Mouse (Mus musculus) CH12F3 (cell line): Measurements from ENCODE around the gene Plcb4.

Experiments
- in situ Hi-C: fragments of 300-500 bp; cut with MboI; formaldehyde crosslinking; loops from 2 replicates; pipeline ENCODE4 v1.14.3; 2020; ENCODE audit warnings: low sequenced_read_pairs

The Plcb4 gene

DNA sequence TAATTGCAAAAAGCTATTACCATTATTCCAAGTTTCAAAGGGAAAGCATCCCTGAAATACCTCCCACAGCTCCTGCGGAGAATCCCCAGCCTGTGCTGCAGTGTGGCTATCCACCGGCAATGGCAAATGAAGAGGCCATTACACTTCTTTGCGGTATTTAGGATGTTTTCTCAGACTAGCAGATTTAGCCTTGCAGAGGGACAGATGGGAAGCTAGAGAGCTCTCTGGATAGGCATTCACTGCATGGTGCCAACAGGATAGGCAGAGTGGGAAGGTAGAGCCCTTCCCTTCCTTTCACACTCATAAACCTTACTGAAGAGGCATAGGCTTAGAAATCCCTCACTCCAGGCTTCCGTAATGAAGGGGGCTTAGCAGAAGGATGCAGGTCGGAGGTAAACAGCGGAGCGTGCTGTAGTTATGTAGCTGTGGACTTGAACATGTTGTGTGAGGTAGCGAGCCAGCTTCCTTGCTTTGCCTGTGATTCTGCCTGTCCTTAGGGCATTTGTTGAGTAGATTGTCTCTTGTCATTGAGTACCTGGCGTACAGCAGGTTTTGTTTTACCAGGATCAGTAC is 144.2 kb downstream of the Plcb4 start:
- in situ Hi-C loops = no loop called here

DNA sequence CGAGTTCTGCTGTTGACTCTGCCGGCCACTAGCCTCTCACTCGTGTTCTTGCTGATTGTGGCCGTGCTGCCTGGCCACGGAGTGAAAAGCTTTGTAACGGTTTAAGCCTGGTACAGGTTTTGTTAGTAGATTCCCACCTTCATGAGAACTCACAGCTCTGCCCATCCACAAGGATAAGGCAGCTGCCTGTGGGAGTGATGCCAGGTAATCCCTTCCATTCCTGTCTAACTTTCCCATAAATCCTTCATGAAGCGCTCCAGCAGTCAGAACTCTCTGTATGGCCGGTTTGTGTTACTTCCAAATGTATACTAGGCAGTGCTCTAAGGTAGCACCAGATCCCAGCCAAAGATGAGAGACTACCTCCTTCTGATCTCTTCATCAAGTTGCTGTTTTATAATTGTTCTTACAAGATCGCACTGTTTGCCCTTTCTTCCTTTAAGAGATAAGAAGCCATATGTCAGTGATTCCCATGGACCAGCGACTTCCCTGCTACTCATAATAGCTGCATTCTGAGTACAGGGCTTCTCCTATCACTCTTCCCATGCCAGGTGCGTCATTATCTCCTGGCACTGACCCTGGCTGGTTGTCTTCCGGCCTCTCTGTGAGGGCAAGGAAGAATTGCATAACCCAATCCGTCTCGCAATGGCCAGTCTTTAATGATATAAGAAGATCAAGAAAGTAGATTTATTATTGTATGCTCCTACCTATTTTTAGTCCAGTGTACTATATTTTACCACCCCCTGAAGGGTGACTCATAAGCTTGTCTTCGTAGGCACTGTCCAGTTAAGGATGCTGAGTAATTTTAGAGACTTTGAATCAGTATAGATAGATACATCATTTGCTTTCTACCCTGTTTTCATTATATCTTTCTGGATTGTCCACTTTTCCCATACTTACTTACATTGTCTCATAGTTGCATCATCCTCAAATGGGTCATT is 147.2 kb downstream of the Plcb4 start:
- in situ Hi-C loops = no loop called here

DNA sequence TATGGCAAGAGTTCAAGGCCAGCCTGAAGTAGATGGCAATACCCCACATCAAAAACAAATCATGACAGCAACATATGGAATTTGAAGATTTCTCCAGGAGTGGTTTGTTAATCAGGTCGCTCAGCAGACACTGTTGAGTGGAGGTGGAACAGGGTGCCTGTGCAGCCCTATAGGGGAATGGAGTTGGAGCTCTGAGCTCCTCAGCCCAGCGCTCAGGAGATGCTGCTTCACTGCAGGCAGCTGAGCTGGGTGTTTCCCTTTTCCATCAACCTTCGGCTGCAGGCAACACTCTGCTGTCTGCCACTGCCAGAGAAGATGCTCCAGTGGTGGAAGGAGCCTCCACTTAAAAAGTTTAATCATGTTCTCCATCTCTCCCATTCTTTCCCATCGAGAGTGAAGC is 149.5 kb downstream of the Plcb4 start:
- in situ Hi-C loops = no loop called here

DNA sequence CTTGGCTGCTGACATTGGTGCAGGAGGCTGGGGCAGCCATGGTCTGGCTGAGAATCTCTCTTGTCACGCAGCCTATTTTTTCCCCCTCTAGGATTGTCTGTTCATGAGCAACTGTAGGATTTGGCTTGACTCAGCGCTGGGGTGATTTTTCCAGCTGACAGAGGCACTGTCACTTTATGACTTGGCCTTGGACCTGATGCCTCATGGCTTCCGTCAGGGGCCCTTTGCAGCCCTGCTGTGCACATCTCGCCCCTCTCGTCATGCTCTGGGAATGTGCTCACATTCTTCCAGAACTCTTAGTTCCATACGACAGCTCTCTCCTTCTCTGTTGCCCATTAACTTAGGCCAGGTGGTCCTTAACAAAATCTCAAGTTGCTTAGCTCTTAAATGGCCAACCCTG is 152.0 kb downstream of the Plcb4 start:
- in situ Hi-C loops = no loop called here

DNA sequence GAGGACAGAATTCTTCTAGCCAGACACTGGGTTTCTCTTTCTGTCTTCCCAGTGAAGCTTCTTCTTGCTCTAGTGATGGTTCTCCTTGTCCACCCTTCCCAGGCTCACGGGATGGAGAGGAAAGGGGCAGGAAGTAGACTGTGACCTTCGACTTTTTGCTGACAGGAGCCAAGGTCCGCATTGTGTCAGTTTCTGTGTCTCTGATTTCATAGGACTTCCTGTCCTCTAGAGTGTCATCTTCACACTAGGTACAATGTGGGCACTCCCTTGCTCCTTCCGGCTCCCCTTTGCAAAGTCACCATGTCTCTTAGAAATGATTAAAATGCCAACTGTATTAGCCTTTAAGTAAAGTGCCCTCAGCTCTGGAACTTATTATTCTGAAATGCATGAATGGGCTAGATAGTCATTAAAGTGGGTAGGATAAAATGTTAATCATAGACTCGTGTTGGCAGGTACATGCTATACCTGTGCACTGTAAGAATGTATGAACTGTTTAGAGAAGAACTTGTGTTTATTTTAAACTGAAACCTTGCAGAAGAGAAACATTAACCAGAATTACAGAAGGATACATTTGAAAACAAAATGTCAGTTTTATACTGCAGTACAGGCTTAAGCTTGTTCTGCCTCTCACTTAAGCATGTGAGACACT is 152.8 kb downstream of the Plcb4 start:
- in situ Hi-C loops = no loop called here

DNA sequence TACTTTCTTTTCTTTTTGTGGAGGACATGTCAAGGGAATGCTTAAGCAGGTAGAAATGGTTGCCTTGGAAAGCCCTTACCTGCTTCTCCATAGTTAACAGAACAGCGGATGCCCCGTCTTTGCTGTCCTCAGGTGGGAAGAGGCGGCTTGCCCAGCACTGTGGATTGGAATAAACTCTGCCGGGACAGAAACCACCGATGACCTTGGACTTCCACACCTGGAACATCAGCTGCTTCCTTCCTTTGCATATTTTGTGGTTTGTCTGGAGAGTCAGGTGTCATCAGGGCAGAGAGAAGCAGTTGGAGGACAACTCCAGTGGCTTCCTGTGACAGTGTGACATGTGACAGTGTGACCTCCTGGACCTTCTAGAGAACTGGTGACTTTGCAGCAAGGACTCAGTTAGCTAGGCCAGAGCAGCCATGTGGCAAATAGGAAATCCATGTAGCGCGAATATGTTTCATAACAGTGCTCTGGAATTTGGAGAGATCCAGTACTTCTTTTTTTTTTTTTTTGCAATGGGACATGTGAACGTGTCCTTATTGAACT is 154.0 kb downstream of the Plcb4 start:
- in situ Hi-C loops = no loop called here

- in situ Hi-C loops = no loop called here
Measured at GRCm38 (mm10) chr2:135820691-135821090, 161.9 kb downstream of the Plcb4 start.

GRCm38 (mm10) chr2:135823690-135824089 is 164.9 kb downstream of the Plcb4 start:
- in situ Hi-C loops = no loop called here

DNA sequence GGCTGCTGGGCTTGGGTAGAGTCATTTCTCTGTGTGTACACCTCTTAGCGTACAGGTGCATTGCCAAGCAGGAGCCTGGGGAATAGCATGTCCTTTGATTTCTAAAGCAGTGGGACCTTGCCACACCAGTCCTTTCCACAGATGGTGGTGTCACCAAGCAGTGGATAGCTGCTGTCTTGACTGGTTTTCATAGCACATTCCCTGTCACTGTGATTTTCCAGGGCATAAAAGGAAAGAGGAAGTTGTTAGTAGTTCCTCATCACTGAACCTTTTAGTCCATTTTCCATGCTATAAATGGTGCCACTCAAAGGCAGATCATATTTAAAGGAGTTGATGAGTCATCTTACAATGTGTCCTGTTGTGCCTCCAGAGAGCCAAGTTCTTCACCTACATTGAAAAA is 165.9 kb downstream of the Plcb4 start:
- in situ Hi-C loops = no loop called here

DNA sequence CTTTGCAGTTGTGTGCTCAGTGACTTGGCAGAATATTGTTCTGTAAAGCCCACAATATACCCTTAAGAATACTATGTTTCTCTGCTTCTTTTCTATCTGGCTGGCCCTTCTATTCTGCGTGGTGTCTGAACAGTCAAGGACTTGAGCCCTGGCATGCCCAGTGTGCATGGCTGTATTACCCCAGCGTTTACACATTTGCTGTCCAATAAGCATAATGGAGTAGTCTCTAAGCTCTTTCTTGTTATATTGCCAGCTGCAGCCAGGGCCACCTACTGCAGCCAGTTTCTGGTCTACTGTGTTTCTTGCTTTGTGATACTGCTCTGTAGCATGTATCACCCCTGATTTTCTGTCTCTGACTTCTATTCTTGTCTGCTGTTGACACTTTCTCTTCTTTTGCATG is 166.8 kb downstream of the Plcb4 start:
- in situ Hi-C loops = no loop called here

DNA sequence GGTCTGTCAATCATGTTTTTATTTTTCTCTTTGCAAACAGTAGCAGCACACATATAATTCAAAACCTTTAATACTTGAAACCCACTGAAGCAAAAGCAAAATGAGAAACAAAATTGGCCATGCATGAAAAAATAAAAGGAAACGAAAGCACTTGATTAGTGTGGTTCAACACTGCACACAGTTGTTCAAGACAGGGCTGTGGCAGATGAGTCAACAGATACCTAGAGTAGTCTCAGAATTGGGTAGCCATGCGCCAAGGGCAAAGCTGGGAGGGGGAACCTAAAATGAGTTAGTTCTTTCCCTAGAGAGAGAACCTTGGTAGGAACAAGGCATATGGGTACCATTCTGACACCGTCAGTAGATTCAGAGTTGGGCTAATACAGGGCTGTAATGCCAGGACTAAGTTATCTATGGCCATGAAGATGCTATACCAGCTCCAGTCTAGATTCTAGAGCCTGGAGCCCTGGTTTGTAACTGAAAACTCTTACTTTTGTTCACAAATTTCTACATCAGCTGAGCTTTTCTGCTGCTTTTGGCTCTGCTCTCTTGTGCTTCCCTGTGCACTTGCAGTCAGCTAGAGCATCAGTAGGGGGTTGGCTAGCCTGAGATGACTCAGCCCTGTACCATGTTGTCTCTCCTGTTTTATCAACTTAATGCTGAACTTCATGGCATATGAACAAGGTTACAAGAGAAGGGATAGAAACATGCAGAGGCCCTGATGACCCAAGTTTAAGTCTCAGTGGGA is 168.0 kb downstream of the Plcb4 start:
- in situ Hi-C loops = no loop called here

- in situ Hi-C loops = no loop called here
Measured at GRCm38 (mm10) chr2:135828446-135828845, 169.6 kb downstream of the Plcb4 start.

- in situ Hi-C loops = no loop called here
Measured at GRCm38 (mm10) chr2:135833743-135834142, 174.9 kb downstream of the Plcb4 start.

DNA sequence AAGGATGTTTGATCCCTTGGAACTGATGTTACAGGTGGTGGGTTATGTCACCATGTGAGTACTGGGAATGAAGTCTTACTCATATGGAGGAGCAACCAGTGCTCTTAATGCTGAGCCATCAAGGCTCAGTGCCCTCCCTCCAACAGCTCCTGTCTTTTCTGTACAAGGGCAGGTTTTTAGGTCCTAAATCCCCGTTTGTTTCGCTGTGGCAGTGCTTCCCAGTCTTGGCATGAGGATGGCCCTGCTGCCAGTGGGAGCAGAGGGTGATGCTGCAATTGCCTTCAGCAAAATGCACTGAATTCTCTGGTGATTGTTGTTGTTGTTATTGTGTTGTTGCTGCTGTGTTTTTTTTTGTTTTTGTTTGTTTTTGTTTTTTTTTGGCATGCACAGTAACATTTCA is 175.6 kb downstream of the Plcb4 start:
- in situ Hi-C loops = no loop called here

GRCm38 (mm10) chr2:135835911-135836310 is 177.1 kb downstream of the Plcb4 start:
- in situ Hi-C loops = no loop called here

- in situ Hi-C loops = no loop called here
Measured at GRCm38 (mm10) chr2:135836426-135836825, 177.6 kb downstream of the Plcb4 start.

DNA sequence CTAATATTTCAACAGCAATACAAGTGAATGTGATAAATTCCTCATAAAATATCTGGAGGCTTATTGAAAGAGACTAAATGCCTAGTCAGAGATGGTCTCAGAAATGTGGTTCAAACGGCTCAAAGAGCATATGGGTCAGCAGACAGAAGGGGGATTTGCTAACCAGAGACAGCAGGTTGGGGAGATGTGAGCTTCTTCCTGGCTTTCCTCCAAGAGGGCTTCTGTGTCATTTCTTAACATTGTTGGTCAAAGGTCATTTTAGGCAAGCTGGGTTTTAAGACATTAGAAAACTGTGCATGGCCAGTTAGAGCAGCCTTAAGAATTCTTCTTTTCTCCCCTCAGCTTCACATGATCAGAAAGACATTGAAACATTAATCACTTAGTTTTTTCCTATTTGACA is 178.9 kb downstream of the Plcb4 start:
- in situ Hi-C loops = no loop called here

- in situ Hi-C loops = no loop called here
Measured at GRCm38 (mm10) chr2:135838135-135838534, 179.3 kb downstream of the Plcb4 start.

DNA sequence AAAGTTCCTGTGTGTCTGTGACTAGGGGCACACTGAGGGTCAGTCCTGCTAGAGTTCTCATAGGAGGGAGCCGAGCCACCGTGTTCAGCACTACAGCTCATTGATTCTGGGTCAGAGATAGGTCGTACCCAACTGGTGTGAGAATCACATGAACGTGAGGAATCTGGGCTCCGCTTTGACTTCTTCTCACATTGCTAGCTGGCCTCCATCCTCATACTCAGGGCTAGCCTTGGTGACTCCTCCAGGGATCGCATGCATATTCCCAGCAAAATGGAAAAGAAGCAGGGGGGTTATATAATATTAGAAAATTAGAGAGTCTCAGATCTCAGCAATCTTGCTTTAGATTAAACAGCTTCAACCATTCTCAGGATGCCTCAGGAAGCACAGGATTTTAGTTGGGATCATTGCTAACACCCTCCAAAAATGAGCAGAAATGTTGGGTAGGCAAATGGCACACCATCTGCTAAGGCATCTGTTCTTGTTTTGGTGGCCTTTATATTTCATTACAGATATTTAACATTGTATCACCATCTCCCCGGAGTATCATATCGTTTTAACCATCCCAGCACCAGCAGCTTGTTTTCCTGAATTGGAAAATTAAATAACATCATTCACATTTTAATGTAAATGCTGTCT is 180.0 kb downstream of the Plcb4 start:
- in situ Hi-C loops = no loop called here

GRCm38 (mm10) chr2:135843721-135844120 is 184.9 kb downstream of the Plcb4 start:
- in situ Hi-C loops = no loop called here
